Mouse (Mus musculus) cerebellum, postnatal 25 days (tissue): Measurements from ENCODE around the gene Edrf1.
A peak's percentile ranks its signal among the peaks of the same experiment; 100 is the strongest.
"Not testable (repeated sequence)": the region's sequence is repeated elsewhere in the genome, so short reads cannot be mapped to it uniquely, and the experiment has no call there.

Experiments used
- DNase-seq, 2 experiments: peaks; one replicate each; pipeline ENCODE4 v3.0.0; 2021; ENCODE audit warnings: mixed read lengths in 2 of 2

Gene Edrf1

DNA sequence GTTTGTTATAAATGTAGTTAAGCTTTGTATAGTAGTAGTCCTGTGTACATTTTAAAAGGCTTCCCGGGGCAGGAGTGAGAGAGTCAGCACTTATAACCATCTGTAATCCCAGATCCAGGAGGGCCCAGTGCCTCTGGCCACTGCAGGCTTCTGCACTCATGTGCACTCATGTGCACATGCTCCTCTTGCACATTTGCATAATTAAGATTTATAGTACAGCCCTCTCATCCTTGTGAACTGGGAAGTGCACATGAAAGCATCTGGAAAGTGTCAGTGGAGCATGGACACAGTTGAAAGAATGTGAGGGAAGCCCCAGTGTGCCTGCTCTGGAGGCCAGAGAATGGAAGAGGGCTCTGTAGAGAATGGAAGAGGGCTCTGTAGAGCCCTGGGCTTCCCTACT is 25.1 kb downstream of the Edrf1 start:
- DNase-seq: no peak

DNA sequence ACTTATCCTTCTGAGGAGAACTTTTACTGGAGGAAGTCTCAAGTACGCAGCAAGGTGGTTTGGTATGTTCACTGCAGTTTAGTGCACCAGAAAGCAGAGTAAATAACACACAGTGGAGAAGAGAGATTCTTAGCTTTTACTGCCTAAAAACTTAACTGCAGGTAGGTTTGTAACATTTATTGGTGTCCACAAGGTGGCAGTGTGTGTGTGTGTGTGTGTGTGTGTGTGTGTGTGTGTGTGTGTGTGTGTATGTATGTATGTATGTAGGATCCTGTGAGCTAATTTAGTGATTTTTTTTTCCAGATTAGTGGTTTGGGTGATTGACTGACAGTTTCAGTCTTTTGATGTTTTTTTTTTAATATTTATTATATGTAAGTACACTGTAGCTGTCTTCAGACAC is 31.7 kb downstream of the Edrf1 start:
- peak in 1 of 2 experiments; percentile 52 for DNase-seq

DNA sequence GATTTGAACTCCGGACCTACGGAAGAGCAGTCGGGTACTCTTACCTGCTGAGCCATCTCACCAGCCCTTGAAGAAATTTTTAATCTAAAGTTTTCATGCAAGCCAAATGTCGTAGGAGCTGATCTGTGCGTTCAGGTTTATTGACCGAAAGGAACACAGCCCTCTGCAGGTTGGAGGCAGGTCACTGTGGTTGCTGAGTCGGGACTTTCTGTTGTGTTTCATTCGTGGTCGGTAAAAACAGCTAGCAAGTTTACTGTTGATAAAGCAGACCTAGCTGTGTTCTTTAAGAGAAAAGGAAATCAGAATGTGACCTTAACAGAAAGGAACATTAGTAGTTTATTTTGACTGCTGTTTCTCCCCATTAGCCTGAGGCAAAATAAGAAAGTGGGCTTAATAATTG is 32.6 kb downstream of the Edrf1 start:
- no peak for DNase-seq

DNA sequence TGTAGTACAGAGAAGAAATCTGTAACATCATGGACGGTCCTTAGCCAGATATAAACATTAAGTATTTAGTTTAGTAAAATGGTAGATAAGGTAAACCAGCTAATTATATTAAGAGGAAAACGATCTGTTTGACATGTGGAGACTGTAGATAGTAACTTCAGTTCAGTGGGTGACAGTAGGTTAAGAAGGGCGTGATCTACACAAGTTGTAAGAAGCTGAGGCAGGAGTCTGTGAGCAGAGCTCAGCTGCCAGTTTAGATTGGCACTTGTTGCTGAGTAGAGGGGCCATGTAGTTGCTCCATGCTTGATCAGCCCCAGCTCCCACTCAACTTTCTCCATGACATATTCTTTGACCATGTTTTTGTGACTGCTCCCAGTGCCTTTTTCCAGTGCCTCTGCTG is 33.5 kb downstream of the Edrf1 start:
- no peak for DNase-seq

DNA sequence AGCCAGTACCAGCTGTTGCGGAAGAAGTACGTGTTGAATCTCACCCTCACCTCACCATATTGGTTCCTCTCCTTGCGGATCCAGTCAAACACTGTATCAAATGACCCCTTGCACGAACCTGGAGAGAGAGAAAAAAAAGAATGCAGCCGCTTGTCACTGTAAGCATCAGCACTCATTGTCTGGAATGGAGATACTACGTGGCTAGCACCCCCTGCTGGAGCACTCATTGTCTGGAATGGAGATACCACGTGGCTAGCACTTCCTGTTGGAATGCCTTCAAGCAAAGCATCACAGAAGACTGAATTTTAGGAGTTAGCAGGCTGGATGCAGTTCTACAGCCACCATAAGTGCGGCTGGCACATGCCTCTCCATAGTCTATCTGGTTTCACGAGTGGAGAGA is 38.7 kb downstream of the Edrf1 start:
- no peak for DNase-seq

DNA sequence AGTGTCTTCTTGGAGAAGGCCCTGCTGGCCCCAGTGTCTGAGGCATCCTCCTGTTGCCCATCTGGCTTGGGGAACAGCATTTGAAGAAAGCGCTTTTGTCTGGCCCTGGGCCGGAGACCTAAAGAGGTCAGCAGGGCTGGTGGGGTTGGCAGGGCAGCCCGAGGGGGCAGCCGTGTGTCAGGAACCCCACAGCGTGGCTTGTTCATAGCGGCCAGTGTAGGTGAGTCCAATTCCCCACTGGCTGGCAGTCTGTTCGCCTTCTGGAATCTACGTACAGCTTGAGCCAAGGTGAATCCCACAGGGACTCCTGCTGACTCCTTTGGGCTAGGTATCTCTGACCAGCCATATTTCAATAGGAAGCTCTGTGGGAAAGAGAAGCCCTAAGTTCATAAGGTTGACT is 41.4 kb downstream of the Edrf1 start:
- peak; percentile 80 to 84 for DNase-seq

DNA sequence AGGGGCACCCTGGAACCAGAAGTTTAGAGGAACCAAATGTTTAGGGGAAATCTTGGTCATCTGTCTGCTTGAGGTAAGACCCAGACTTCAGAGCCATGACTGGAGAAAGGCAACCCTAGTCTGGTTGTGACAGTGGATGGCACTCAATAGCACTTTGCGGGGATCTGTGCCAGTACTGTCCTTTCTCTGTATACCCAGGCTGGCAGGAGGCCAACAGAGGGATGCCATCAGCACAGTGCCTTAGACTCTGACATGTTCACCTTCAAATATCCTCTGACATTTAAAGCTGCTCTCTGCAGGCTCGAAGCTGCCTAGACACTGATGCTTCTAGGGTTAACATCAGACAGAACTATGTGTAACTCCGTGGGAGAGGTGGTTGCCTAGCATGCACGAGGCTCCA is 42.1 kb downstream of the Edrf1 start:
- DNase-seq: peak; percentile 54 to 75

DNA sequence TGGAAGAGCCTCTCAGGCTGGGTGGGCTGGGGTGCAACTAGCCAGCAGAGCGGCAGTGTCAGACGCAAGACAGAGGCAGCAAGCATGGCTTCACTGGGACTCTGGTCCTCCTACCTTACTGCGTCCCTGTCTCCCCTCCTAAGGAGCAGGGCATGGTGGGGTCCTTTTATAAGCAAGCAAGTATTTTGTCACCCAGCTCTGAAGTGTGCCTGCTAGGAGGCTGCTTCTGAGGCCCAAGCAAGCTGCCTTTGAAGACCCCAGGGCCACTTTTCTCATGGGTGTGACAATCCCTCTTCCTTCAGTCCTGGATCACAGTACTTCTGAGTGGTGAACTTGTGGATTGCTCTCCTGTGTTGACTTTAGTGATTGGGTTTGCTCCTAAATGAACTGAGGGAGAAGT is 42.6 kb downstream of the Edrf1 start, which contains the start of gene Mmp21:
Mmp21 (minus strand) TSS at position 101 of the 400 bp plus-strand sequence.
- peak in 1 of 2 experiments; percentile 16 for DNase-seq

DNA sequence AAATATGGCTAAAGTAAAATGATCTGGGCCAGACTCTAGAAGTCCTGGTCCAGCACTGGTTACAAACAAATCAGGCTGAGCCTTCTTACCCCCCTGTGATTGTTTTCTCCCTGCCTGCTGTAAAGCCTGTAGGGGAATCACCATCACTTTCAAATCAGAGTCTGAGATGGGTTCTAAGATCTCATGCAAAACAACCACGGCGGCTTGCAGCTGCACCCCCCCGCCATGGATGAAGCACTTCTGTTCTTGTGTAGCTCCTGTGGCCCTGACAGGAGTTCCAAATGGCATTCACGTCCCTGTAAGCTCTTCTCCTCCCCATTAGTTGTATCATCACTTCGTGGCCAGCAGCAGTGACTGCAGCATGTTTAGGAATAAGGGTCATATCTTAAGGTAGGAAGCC is 46.3 kb downstream of the Edrf1 start:
- no peak for DNase-seq

DNA sequence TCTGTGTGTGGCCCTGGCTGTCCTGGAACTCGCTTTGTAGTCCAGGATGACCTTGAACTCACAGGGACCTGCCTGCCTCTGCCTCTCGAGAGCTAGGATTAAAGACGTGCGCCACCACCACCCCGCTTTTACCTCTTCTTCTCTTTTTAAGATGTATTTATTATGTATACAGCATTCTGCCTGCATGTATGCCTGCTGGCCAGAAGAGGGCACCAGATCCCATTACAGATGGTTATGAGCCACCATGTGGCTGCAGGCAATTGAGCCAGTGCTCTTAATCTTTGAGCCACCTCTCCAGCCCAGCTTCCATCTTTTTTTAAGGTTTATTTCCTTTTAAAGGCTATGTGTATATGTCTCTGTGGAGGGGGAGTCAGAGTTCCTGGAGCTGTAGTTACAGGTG is 46.8 kb downstream of the Edrf1 start:
- DNase-seq: no peak

DNA sequence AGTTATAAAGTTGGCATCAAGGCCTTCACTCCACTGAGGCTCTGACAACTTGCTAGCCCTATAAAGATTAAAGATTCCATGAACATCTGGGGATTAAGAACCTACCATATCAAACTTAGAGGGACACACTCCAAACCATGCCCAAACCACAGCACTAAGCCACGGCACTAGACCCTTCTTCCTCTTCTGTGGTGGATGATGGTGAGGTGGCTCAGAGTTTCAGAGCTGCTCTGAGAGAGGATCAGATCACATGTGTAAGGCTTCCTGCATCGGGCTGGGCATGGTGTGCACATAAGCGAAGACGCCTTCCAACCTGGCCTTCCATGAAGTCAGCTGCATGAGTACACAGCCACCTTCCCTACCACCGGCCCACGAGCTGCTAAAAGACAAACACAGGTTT is 47.4 kb downstream of the Edrf1 start:
- no peak for DNase-seq

DNA sequence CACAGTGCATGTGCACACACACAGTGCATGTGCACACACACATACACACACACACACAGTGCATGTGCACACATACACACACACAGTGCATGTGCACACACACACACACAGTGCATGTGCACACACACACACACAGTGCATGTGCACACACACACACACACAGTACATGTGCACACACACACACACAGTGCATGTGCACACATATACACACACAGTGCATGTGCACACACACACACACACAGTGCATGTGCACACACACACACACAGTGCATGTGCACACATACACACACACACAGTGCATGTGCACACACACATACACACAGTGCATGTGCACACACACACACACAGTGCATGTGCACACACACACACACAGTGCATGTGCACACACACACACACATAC is 48.3 kb downstream of the Edrf1 start:
- not testable (repeated sequence) for DNase-seq

DNA sequence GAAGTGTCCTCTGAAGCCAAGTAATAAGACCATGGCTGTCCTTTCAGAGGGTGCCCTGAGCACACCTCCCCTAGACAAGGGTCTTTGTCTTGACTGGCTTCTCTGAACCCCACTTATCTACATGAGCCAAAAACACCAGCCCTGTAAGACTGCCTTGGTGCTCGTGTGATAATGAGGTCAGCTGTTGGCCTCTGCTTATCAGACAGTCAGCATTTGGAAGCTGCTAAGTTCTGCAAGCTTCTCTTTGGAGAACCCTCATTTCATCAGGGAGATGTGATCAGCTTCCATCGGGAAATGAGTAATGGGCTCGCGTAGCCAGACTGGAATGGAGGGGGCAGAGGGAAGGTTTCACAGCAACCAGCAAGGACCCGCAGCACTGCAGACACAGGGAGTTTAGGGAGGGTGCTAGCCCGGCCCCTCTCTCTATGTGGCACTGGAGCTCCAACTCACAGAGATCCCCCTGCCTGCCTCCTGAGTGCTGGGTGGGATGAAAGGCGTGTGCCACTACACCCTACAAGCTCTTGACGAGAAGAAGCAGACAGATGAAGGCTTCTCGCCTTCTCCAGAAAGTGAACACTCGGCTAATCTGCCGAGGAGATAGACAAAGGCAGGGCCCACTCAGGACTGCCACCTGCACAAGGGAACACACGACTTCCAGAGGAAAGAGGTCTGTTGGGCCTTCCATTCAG is 60.8 kb downstream of the Edrf1 start:
- DNase-seq: no peak

DNA sequence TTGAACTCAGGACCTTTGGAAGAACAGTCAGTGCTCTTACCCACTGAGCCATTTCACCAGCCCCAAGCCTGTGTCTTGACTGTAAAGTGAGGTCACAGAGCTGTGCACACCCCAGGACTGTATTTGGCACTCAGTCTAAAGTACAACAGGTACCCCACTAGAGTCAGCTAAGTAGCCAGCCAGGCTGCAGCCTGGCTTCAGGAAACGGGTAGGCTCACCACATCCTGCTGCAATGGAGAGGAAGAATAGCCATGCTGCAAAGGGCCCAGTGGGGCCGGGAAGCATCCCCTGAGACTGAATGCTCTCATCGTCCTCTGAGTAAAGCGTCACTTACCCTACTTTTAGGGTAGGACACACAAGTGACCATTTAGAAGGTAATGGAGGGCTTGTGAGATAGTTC is 62.5 kb downstream of the Edrf1 start:
- DNase-seq: no peak

DNA sequence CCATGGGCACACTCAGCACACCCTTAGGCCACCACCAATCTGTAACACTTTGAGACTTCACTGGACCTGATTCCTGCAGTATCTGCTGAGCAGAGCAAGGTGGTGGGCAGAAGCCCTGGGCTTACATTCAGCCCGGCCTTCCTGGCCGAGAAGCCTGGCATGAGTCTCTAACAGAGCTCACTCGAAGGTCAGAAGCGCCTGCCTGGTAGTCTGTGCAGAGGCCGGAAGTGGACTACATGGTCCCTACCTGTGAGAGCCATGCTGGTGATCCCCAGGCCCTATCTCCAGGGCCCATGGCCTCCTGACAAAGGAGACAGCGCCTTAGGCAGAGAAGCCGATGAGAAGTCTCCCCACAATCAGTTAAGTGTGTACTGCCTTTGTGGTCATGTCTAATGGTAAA is 64.0 kb downstream of the Edrf1 start:
- no peak for DNase-seq

DNA sequence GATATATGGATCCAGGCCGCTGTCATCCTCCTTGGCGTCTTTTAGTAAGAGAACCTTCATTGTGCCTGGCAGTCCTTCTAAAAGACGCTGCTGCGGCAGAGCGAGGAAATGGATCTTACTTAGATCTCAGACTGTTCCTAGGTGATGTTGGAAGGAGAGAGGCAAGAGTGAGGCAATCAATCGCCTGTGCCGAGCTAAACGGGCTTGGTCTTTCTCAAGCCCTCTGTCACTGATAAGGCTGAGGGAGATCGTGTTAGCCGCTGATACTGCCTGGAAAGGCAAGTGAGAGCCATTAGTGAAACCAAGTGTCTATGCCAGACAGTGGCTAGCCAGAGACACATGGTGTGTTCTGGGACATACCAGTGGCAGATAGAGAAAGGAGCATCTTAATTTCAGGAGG is 65.0 kb downstream of the Edrf1 start:
- DNase-seq: no peak

DNA sequence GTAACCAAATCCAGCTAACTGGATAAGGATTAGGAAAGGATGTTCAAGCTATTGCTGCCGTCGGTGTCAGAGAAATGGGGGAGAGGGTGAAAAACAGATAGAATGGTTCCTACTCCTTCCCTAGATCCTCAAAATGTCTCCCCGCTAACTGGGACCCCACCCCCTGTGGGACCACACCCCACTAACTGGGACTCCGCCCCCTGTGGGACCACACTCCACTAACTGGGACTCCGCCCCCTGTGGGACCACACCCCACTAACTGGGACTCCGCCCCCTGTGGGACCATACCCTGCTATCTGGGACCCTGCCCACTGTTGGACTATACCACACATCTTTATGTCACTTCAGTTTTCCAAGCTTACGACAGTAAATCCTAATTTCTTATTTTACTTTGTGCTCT is 66.6 kb downstream of the Edrf1 start:
- no peak for DNase-seq

DNA sequence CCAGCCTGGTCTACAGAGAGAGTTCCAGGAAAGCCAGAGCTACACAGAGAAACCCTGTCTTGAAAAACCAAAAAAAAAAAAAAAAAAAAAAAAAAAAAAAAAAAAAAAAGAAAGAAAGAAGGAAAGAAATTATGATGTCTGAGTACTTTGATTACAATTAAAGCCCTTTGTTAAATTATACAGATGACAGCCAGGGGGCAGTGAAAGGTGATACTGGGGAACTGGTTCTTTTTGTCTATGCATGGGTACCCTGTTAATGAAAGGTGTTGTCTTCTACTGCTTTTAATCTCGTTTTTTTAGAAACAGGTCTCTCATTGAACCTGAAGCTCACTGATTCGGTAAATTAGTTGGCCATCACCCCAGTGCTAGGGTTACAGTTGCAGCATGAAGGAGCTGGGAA is 70.0 kb downstream of the Edrf1 start:
- DNase-seq: peak in 1 of 2 experiments; percentile 52

DNA sequence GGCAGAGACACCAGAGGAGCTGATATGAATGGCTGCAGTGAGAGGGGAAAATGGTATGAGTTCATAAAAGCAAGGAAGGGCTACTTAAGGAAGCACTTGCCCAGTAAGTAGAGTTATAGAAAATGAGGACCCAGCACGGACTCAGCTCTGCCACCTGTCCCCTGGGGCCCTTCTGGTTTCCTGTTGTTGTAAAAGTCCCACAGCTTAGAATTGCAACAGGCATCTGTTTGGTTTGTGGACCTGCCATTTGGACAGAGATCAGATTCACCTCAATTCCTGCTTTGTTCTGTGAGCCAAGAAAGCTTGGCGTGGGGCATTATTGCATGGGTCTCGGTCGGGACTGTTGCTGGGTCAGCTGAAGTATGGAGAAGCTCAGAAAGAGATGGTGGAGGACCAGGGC is 78.0 kb downstream of the Edrf1 start:
- DNase-seq: no peak

DNA sequence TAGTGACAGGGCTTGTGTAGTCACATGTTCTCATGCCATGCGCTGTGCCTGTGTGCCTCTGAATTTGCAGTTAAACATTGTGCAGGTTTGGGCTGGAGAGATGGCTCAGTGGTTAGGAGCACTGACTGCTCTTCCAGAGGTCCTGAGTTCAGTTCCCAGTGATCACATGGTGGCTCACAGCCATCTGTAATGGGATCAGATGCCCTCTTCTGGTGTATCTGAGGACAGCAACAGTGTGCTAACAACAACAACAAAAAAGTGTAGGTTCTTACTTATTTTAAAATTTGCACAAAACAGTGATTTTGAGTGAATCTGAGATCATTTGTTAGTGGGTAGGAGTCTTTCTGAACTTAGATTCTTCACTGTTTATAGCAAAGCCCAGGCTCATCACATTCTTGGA is 81.2 kb downstream of the Edrf1 start:
- no peak for DNase-seq

DNA sequence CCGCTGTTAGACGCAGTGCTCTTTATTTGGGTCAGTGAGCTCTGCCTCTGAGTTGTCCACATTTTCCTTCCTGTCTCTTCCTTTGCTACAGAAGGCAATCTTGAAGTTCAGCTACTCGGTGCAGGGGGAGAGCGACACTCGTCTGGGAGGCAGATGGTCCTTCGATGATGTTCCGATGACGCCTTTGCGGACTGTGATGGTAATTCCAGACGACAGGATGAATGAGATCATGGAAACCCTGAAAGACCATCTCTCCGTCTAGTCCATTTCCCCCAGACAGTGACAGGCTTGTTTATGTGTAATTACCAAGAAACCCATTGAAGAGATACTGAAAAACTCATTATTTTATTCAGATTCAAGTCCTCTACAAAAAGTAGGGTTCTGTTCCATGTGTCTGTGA is 83.3 kb downstream of the Edrf1 start:
- DNase-seq: no peak
